Mouse (Mus musculus) activated CD4-positive, CD25-positive, alpha-beta regulatory T cell (primary cell): ENCODE measurements around the gene Olfr433. TPM values are rescaled to one million over a fixed set of nuclear protein-coding genes. Genes with fewer than 3 reads are reported as not detected.

Experiments
- polyA plus RNA-seq, 2 experiments: library from polyadenylated mRNA; unstranded; fragments of 100-300 nt; shearing (Covaris generic); gene quantifications; one replicate each; pipeline ENCODE4 v1.2.1; 2017

The Olfr433 gene
- polyA plus RNA-seq: not detected

GRCm38 (mm10) chr1:174040523-174041177 lies at the start of gene Olfr433:
Olfr433 (plus strand) TSS chr1:174040705.

GRCm38 (mm10) chr1:174031698-174032097 lies 8.8 kb upstream of the Olfr433 start, which contains the start of gene Ifi205:
Ifi205 (minus strand) TSS chr1:174031810.

DNA sequence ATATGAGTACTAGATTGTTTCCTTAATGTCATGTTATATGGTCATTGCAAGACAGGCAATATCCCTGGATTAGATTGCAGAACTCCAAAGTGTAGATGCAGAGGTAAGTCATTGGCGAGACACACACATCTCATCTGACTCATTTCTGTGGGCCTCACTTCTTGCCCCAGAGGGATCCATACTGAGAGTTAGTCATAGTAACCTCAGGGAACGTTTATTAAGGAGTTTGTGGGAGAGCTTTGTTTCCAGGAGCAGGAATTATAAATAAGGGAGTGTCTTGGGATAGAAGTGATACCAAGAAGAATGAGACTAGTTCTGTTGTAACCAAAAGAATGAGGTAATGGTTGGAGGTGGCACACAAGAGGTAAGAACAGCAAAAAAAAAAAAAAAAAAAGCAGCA lies 8.4 kb downstream of the Olfr433 start, which contains the start of gene Olfr432:
TSS of gene Olfr432 (plus strand) at position 313 of the 400 bp plus-strand sequence.

GRCm38 (mm10) chr1:174066305-174066704 lies 25.8 kb downstream of the Olfr433 start, which contains the start of gene Olfr430:
Olfr430 (plus strand) TSS chr1:174066605.

DNA sequence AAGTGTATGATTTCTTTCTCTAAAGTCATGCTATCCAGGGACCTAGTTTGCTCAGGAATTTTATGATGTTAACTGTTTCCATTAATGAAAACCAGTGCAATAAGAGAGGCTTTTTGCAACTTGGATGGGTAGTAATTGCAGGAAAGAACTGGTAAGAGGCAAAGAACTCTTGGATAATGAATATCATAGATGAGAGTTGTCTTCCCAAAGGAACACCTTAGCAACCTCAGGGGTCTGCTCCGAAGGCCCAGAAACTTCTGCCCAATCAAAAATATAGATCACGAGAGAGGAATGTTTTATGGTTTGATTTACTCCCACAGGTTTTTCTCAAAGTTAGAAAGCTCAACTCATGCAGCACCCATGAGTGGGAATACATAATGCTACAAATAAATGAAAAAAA lies 43.5 kb downstream of the Olfr433 start, which contains the start of gene Olfr429:
TSS of gene Olfr429 (plus strand) at position 301 of the 400 bp plus-strand sequence.

Other genes starting within 250 kb of the Olfr433 start
- 1 to 10 TPM; 5.8 to 5.9 TPM for gene Ifi211, start 127.7 kb upstream of the Olfr433 start, polyA plus RNA-seq
- 100 to 1,000 TPM; 368 to 518 TPM for gene Mndal, start 98.2 kb upstream of the Olfr433 start, polyA plus RNA-seq
- 100 to 1,000 TPM; 272 to 474 TPM for gene Ifi203, start 98.0 kb upstream of the Olfr433 start, polyA plus RNA-seq
- gene Ifi202b, start 58.0 kb upstream of the Olfr433 start, polyA plus RNA-seq: not detected
- under 1 TPM; 0.66 to 0.73 TPM for gene Ifi205, start 8.9 kb upstream of the Olfr433 start, polyA plus RNA-seq
- gene Olfr432, start 8.5 kb downstream of the Olfr433 start, polyA plus RNA-seq: under 1 TPM in 1 of 2 experiments, not detected in 1; 0.43 TPM
- gene Olfr430, start 25.9 kb downstream of the Olfr433 start, polyA plus RNA-seq: not detected
- not detected for gene Olfr429, start 43.6 kb downstream of the Olfr433 start, polyA plus RNA-seq
- gene Olfr427, start 56.2 kb downstream of the Olfr433 start, polyA plus RNA-seq: under 1 TPM in 1 of 2 experiments, not detected in 1; 0.42 TPM
- not detected for gene Olfr231, start 80.5 kb downstream of the Olfr433 start, polyA plus RNA-seq
- not detected for gene Olfr424, start 90.8 kb downstream of the Olfr433 start, polyA plus RNA-seq
- under 1 TPM in 1 of 2 experiments, not detected in 1; 0.16 TPM for gene Olfr420, start 114.9 kb downstream of the Olfr433 start, polyA plus RNA-seq
- under 1 TPM; 0.12 to 0.18 TPM for gene Spta1, start 132.1 kb downstream of the Olfr433 start, polyA plus RNA-seq
- not detected for gene Olfr419, start 211.4 kb downstream of the Olfr433 start, polyA plus RNA-seq